Mouse (Mus musculus): ENCODE measurements around the gene Rnf126. TPM values are rescaled to one million over a fixed set of nuclear protein-coding genes. Genes with fewer than 3 reads are reported as not detected.

Gene Rnf126
- polyA plus RNA-seq, 2 experiments, result 27.7 to 46.4 TPM

DNA sequence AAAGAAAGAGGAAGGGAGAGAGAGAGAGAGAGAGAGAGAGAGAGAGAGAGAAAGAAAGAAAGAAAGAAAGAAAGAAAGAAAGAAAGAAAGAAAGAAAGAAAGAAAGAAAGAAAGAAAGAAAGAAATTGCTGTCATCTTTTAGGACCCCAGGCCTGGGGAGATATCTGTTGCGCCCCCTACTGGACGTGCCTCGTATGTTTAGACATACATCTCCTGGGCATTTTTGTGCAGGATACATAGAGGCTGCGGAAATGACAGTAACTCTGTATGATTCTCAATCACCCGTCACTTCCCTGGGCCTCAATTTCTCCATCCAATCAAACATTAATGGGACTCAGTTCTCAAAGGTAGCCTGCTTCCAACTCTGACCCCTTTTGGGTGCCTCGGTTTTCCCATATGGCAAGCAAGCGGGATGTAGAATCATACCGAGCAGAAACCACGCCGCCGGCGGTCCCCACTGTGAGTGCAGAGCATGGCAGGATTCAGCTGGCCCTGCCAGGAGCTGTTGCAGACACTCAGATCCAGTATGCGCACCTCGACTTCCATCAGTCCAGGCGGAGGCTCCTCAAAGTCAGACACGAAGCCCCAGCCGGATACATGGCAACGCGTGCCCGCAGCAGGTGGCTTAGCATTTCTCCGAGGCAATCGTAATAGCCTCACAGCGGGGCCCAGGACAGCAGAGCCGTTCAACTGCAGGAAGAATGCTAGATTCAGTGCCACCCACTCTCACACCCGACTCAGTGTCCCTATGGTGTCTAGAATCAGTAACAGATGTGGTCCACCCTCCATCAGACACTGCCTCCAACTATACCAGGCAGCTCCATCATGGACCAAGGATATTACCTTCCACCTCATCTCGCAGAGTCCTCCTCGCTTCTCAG lies 17.4 kb upstream of the Rnf126 start:
- peak in 1 of 3 experiments; percentile 44 for DNase-seq (ENCODE audit: low read depth in 3 of 3, low spot score in 3 of 3)
- Histone ChIP-seq H3K4me1 (replicated peaks; ENCODE audit: control insufficient read depth in 2 of 2, insufficient read depth in 2 of 2, low read length in 1 of 2) (peaks cover 7 to 11% of the 10 kb centered on the region in 2 experiments), H3K27me3 (ENCODE audit: control insufficient read depth, insufficient read depth, low read length) (peaks cover 12% of the 10 kb centered on the region), H3K4me2 (ENCODE audit: low read depth) (no peak overlapping the region), H3K9me3 (ENCODE audit: control insufficient read depth, low read length) (no peaks in the 10 kb centered on the region), H3K4me3 (ENCODE audit: insufficient read depth in 1 of 2, low read depth in 2 of 2, low read length in 2 of 2) (no peak overlapping the region), H3K9ac (replicated peaks) (no peak overlapping the region), H3K27ac (no peak overlapping the region), H3K36me3 (replicated peaks; ENCODE audit: control insufficient read depth, insufficient read depth, low read depth) (no peaks in the 10 kb centered on the region)
- WGBS (ENCODE audit: insufficient replicate concordance), result 44% methylated on average over 27 of the region's 27 CpGs
- no peak for TF ChIP-seq EP300 (IDR thresholded peaks at IDR 0.05; ENCODE audit: low read depth)
- peak; percentile 67 for TF ChIP-seq CTCF (IDR thresholded peaks at IDR 0.05; ENCODE audit: low read depth)
- no peak for ATAC-seq (ENCODE audit: insufficient read depth)

GRCm38 (mm10) chr10:79783050-79783449 lies 16.3 kb upstream of the Rnf126 start:
- Histone ChIP-seq H3K9me3 (ENCODE audit: control insufficient read depth, low read length) (no peaks in the 10 kb centered on the region), H3K4me1 (replicated peaks; ENCODE audit: control insufficient read depth in 2 of 2, insufficient read depth in 2 of 2, low read length in 1 of 2) (peaks cover 7 to 11% of the 10 kb centered on the region in 2 experiments), H3K4me2 (ENCODE audit: low read depth) (no peak overlapping the region), H3K27ac (no peak overlapping the region), H3K4me3 (ENCODE audit: insufficient read depth in 1 of 2, low read depth in 2 of 2, low read length in 2 of 2) (no peak overlapping the region), H3K36me3 (replicated peaks; ENCODE audit: control insufficient read depth, insufficient read depth, low read depth) (no peaks in the 10 kb centered on the region), H3K27me3 (ENCODE audit: control insufficient read depth, insufficient read depth, low read length) (peaks cover 23% of the 10 kb centered on the region), H3K9ac (replicated peaks) (no peak overlapping the region)
- DNase-seq (ENCODE audit: low read depth in 3 of 3, low spot score in 3 of 3) (no peak), ATAC-seq (ENCODE audit: insufficient read depth) (no peak)
- WGBS (ENCODE audit: insufficient replicate concordance), result 57% methylated on average over 7 of the region's 7 CpGs
- TF ChIP-seq CTCF (IDR thresholded peaks at IDR 0.05; ENCODE audit: low read depth) (peak; percentile 40), EP300 (IDR thresholded peaks at IDR 0.05; ENCODE audit: low read depth) (no peak)

DNA sequence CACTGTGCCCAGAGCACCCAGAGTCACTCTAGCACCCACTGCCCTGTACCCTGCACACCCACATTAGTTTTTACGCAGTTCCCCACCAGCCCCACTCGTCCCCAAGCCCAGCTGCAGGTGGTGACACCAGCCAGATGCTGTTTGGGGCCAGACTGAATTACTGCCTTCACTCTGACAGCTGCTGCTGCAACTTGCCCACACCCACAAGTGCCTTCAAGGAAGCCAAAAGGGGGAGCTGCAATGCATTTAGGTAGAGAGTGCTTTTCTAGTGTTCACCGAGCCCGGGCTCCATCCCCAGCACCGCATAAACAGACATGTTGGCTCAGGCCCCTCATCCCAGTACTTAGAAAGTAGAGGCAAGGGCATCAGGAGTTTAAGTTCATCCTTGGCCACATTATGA lies 15.2 kb upstream of the Rnf126 start:
- Histone ChIP-seq H3K9ac (replicated peaks) (no peak overlapping the region), H3K4me1 (replicated peaks; ENCODE audit: control insufficient read depth in 2 of 2, insufficient read depth in 2 of 2, low read length in 1 of 2) (peaks cover 7 to 11% of the 10 kb centered on the region in 2 experiments), H3K27ac (no peak overlapping the region), H3K4me3 (ENCODE audit: insufficient read depth in 1 of 2, low read depth in 2 of 2, low read length in 2 of 2) (no peak overlapping the region), H3K9me3 (ENCODE audit: control insufficient read depth, low read length) (no peaks in the 10 kb centered on the region), H3K27me3 (ENCODE audit: control insufficient read depth, insufficient read depth, low read length) (peaks cover 34% of the 10 kb centered on the region), H3K36me3 (replicated peaks; ENCODE audit: control insufficient read depth, insufficient read depth, low read depth) (no peaks in the 10 kb centered on the region), H3K4me2 (ENCODE audit: low read depth) (no peak overlapping the region)
- WGBS (ENCODE audit: insufficient replicate concordance), result 57% methylated on average over 5 of the region's 5 CpGs
- ATAC-seq (ENCODE audit: insufficient read depth) (no peak), DNase-seq (ENCODE audit: low read depth in 3 of 3, low spot score in 3 of 3) (no peak)
- no peak for TF ChIP-seq EP300 (IDR thresholded peaks at IDR 0.05; ENCODE audit: low read depth)
- TF ChIP-seq CTCF (IDR thresholded peaks at IDR 0.05; ENCODE audit: low read depth), result 0 out of 2 replicates have a peak, but pooled peaks have one; percentile 14

DNA sequence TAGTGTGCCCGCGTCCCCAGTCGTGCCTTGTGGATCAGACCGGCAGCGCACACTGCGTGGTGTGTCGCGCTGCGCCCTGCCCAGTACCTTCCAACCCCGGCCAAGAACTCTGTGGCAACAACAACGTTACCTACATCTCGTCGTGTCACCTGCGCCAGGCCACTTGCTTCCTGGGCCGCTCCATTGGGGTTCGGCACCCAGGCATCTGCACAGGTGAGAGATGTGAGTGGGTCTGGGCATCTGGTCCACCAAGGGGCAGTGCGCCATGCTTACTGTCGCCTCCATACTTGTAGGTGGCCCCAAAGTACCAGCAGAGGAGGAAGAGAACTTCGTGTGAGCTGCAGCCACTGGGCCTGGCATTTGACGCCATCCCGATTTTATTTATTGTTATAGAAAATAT lies 14.4 kb upstream of the Rnf126 start:
- H3K4me3 ChIP-seq (ENCODE audit: insufficient read depth in 1 of 2, low read depth in 2 of 2, low read length in 2 of 2), result peak overlapping the region; percentile 39 to 42; a peak in 3 of 4 replicates
- WGBS (ENCODE audit: insufficient replicate concordance), result 29% methylated on average over 21 of the region's 21 CpGs
- no peaks in the 10 kb centered on the region for H3K9me3 ChIP-seq (ENCODE audit: control insufficient read depth, low read length)
- peak overlapping the region; percentile 71 for H3K4me2 ChIP-seq (ENCODE audit: low read depth)
- H3K9ac ChIP-seq (replicated peaks), result no peak overlapping the region
- peaks cover 7 to 11% of the 10 kb centered on the region in 2 experiments for H3K4me1 ChIP-seq (replicated peaks; ENCODE audit: control insufficient read depth in 2 of 2, insufficient read depth in 2 of 2, low read length in 1 of 2)
- ATAC-seq (ENCODE audit: insufficient read depth), result no peak
- no peak for DNase-seq (ENCODE audit: low read depth in 3 of 3, low spot score in 3 of 3)
- H3K36me3 ChIP-seq (replicated peaks; ENCODE audit: control insufficient read depth, insufficient read depth, low read depth), result no peaks in the 10 kb centered on the region
- TF ChIP-seq CTCF (IDR thresholded peaks at IDR 0.05; ENCODE audit: low read depth) (no peak), EP300 (IDR thresholded peaks at IDR 0.05; ENCODE audit: low read depth) (no peak)
- H3K27ac ChIP-seq, result no peak overlapping the region
- H3K27me3 ChIP-seq (ENCODE audit: control insufficient read depth, insufficient read depth, low read length), result peaks cover 38% of the 10 kb centered on the region

DNA sequence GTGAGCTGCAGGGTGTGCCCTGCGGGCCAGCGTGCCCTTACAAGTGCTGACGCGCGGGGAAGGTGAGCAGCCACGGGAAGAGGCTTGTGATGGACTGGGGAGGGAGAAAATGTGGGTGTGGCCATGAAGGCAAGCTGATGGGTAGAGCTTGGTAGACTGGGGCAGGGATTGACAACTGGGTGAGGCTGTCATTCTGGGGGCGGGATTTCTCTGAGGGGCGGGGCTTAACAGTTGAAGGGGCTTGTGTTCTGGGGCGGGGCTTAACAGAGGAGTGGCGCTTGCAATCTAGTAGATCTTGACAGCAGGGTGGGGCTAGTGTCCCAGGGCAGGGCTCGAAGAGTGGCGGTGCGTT lies 13.9 kb upstream of the Rnf126 start:
- Histone ChIP-seq H3K4me3 (ENCODE audit: insufficient read depth in 1 of 2, low read depth in 2 of 2, low read length in 2 of 2) (peak overlapping the region; percentile 39 to 42), H3K27ac (no peak overlapping the region), H3K9ac (replicated peaks) (no peak overlapping the region), H3K27me3 (ENCODE audit: control insufficient read depth, insufficient read depth, low read length) (peaks cover 38% of the 10 kb centered on the region), H3K4me1 (replicated peaks; ENCODE audit: control insufficient read depth in 2 of 2, insufficient read depth in 2 of 2, low read length in 1 of 2) (peaks cover 7 to 11% of the 10 kb centered on the region in 2 experiments), H3K4me2 (ENCODE audit: low read depth) (peak overlapping the region; percentile 71), H3K9me3 (ENCODE audit: control insufficient read depth, low read length) (no peaks in the 10 kb centered on the region), H3K36me3 (replicated peaks; ENCODE audit: control insufficient read depth, insufficient read depth, low read depth) (no peaks in the 10 kb centered on the region)
- TF ChIP-seq CTCF (IDR thresholded peaks at IDR 0.05; ENCODE audit: low read depth) (no peak), EP300 (IDR thresholded peaks at IDR 0.05; ENCODE audit: low read depth) (no peak)
- WGBS (ENCODE audit: insufficient replicate concordance), result under 1% methylated on average over 13 of the region's 13 CpGs
- DNase-seq (ENCODE audit: low read depth in 3 of 3, low spot score in 3 of 3), result peak in 2 of 3 experiments; percentile 62
- no peak for ATAC-seq (ENCODE audit: insufficient read depth)
